Mouse (Mus musculus) kidney, adult 2 months (tissue): ENCODE results near the gene Drap1.

Experiments used
- CTCF ChIP-seq: fragments of 200-500 bp; conservative IDR thresholded peaks from 2 replicates; pipeline ENCODE4 v1.5.1; 2011; ENCODE audit warnings: low read depth, mild to moderate bottlenecking, control low read depth, low read length, moderate library complexity, mixed read lengths; ENCODE audit not compliant: insufficient read depth, insufficient read length
- POLR2A ChIP-seq: fragments of 200-500 bp; IDR thresholded peaks from one replicate; pipeline ENCODE4 v1.6.1; 2011; ENCODE audit warnings: low read depth, low read length, control low read depth

GRCm38 (mm10) chr19:5422267-5422666 lies 2.5 kb downstream of the Drap1 start:
- no peak for TF ChIP-seq POLR2A
- TF ChIP-seq CTCF = no peak
